In the genomic region with DNA sequence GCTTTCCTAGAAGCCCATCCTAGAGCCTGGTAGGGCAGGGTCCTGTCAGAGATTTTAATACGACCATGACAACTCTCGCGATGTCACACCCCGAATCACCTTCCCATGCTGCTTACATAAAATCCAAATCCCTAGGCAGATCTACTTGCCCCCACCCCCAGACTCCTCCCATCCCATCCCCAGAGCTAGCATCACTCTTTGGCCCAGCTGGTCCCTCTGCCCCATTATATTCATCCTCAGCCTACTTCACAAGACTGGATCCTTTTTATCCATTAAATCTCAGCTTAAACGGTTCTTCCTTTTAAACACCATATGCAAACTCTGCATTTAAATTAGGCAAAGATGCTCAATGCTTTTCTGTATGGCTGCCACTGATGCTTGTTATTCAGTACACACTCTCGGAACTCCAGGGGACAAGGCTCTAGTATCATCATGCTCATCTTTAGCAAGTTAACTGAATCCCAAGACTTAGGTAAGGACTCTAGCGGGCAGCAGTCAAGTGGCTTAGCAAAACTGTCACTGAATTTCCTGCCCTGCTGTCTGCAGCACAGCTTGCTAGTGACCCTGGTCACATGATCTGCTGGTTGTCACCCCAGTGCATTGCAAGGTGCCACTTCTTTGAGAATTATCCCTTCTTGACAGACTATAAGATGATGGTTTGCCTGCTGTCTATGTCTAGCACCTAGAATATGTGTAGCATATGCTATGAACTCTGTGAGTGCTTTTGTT, we compare ENCODE assay signal across 11 mouse cellular contexts.
"Had no signal": no experiment of that assay in that cellular context is flagged by ENCODE, and none has a peak within 500 bp of the region (broad histone marks: within the 10 kb centered on the region; RNA-seq: fewer than 3 reads in every experiment).

No protein-coding gene starts in this region.

- H3K27ac ChIP-seq: limb, embryonic 15.5 days; liver, embryonic 12.5 days; midbrain, embryonic 12.5 days had no signal

- DNase-seq: kidney, adult 8-10 months; kidney, postnatal 25 days; layer of hippocampus, postnatal 36 days; lung, embryonic 14.5 days; lung, postnatal 10 days; lung, postnatal 4 days; right cerebral cortex, postnatal 14 days; thymus, postnatal 4 days had no signal

- H3K4me3 ChIP-seq: limb, embryonic 15.5 days; liver, embryonic 12.5 days; midbrain, embryonic 12.5 days had no signal

- H3K4me1 ChIP-seq: limb, embryonic 15.5 days; liver, embryonic 12.5 days; midbrain, embryonic 12.5 days had no signal

- H3K4me2 ChIP-seq: limb, embryonic 15.5 days; liver, embryonic 12.5 days; lung, embryonic 14.5 days; midbrain, embryonic 12.5 days had no signal

- H3K9ac ChIP-seq: limb, embryonic 15.5 days; liver, embryonic 12.5 days; lung, embryonic 14.5 days; midbrain, embryonic 12.5 days had no signal

- ATAC-seq: liver, embryonic 12.5 days had no signal

- H3K36me3 ChIP-seq: limb, embryonic 15.5 days; liver, embryonic 12.5 days; midbrain, embryonic 12.5 days had no signal

- H3K27me3 ChIP-seq: limb, embryonic 15.5 days; liver, embryonic 12.5 days; midbrain, embryonic 12.5 days had no signal

- H3K9me3 ChIP-seq: limb, embryonic 15.5 days; liver, embryonic 12.5 days; midbrain, embryonic 12.5 days had no signal
